Mouse (Mus musculus): ENCODE measurements around the gene Sema4c. TPM values are rescaled to one million over a fixed set of nuclear protein-coding genes. Genes with fewer than 3 reads are reported as not detected.

Gene Sema4c
- polyA plus RNA-seq (2014; fragmentation: Illumina TruSeq; extraction: RNeasy Lipid Tissue Mini Kit (QIAGEN cat#74804); ENCODE audit: low read depth, low replicate concordance): 0.81 TPM

GRCm38 (mm10) chr1:36558031-36558993 lies at the start of gene Sema4c:
Sema4c (minus strand) TSS chr1:36558349.

DNA sequence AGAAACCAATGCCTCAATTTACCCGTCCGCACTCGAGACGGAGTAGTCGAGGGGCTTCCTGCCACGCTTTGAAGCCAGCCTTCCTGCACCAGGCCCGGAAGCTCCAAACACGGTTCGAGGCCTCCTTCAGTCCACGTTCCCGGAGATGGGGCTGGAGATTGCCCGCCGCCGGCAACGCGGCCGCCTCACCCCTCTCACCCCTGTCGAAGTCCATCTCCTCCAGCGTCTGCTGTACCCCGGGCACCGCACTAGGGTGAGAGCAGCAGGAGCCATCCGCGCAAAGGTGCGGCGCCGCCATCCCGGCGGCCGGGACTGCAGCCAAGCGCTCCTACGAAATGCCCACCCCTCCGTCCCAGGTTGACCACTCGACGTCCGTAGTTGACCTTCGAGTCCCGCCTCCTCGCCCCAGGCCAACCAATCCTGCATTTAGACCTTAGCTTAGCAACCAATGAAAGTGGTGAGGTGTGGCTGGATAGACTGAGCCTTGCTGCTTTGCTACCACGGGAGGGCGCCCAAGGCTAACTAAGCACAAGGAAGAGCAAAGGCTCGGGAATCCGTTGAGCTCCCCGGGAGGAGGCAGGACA lies 11.2 kb downstream of the Sema4c start, which contains the start of gene Ankrd39:
Ankrd39 (minus strand) TSS at position 558 of the 584 bp plus-strand sequence.

GRCm38 (mm10) chr1:36539186-36539585 lies 19.0 kb downstream of the Sema4c start, which contains the start of gene Gm42417:
Gm42417 (minus strand) TSS chr1:36539429.

GRCm38 (mm10) chr1:36536783-36537182 lies 21.4 kb downstream of the Sema4c start, which contains the start of gene Ankrd23:
Ankrd23 (minus strand) TSS chr1:36536883.

DNA sequence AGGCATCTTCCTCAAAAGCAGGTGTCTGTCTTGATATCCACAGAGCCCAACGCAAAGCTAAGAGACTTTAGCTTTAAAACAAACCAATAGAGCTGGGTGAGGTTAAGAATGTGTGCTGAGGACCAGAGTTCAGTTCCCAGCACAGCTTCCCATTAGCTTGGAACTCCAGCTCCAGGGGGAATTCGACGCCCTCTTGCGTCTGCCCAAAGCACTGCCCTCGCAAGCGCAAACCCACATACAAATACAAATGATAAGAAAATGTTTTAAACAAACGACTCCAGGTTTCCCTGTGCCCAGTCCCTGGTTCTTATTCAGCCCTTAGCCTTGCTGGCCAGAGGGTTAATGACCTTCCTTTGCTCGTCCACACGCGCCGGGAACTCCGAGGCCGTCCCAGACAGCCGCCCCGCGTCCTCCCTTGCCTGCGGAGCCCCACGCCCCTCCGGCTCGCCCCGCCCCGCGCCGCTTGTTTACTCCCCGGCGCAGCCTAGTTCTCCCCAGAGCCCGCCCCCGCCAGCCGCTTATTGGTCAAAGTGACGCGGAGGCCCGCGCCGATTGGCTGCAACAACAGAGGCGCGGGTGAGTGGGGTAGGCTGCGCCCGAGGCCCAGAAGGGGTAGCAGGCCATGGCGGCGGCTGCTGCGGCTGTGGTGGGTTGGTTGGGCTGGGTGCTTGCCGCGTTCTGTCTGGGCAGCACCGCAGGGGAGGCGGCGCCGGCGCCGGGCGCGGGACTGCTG lies 46.7 kb downstream of the Sema4c start, which contains the start of gene Cnnm3:
Cnnm3 (plus strand) TSS at position 579 of the 733 bp plus-strand sequence.

Other genes starting within 250 kb of the Sema4c start
- 13.0 TPM for gene Kansl3, start 189.2 kb downstream of the Sema4c start, polyA plus RNA-seq (2014; fragmentation: Illumina TruSeq; extraction: RNeasy Lipid Tissue Mini Kit (QIAGEN cat#74804); ENCODE audit: low read depth, low replicate concordance)
- 0.36 TPM for gene Fer1l5, start 186.1 kb downstream of the Sema4c start, polyA plus RNA-seq (2014; fragmentation: Illumina TruSeq; extraction: RNeasy Lipid Tissue Mini Kit (QIAGEN cat#74804); ENCODE audit: low read depth, low replicate concordance)
- gene Lman2l, start 113.1 kb downstream of the Sema4c start, polyA plus RNA-seq (2014; fragmentation: Illumina TruSeq; extraction: RNeasy Lipid Tissue Mini Kit (QIAGEN cat#74804); ENCODE audit: low read depth, low replicate concordance): 12.6 TPM
- 6.0 TPM for gene Cnnm4, start 86.7 kb downstream of the Sema4c start, polyA plus RNA-seq (2014; fragmentation: Illumina TruSeq; extraction: RNeasy Lipid Tissue Mini Kit (QIAGEN cat#74804); ENCODE audit: low read depth, low replicate concordance)
- 8.3 TPM for gene Cnnm3, start 46.5 kb downstream of the Sema4c start, polyA plus RNA-seq (2014; fragmentation: Illumina TruSeq; extraction: RNeasy Lipid Tissue Mini Kit (QIAGEN cat#74804); ENCODE audit: low read depth, low replicate concordance)
- not detected for gene Ankrd23, start 21.5 kb downstream of the Sema4c start, polyA plus RNA-seq (2014; fragmentation: Illumina TruSeq; extraction: RNeasy Lipid Tissue Mini Kit (QIAGEN cat#74804); ENCODE audit: low read depth, low replicate concordance)
- 0.32 TPM for gene Gm42417, start 18.9 kb downstream of the Sema4c start, polyA plus RNA-seq (2014; fragmentation: Illumina TruSeq; extraction: RNeasy Lipid Tissue Mini Kit (QIAGEN cat#74804); ENCODE audit: low read depth, low replicate concordance)
- gene Ankrd39, start 10.9 kb downstream of the Sema4c start, polyA plus RNA-seq (2014; fragmentation: Illumina TruSeq; extraction: RNeasy Lipid Tissue Mini Kit (QIAGEN cat#74804); ENCODE audit: low read depth, low replicate concordance): 2.5 TPM
- gene Fam178b, start 124.8 kb upstream of the Sema4c start, polyA plus RNA-seq (2014; fragmentation: Illumina TruSeq; extraction: RNeasy Lipid Tissue Mini Kit (QIAGEN cat#74804); ENCODE audit: low read depth, low replicate concordance): not detected
- 213 TPM for gene Cox5b, start 133.1 kb upstream of the Sema4c start, polyA plus RNA-seq (2014; fragmentation: Illumina TruSeq; extraction: RNeasy Lipid Tissue Mini Kit (QIAGEN cat#74804); ENCODE audit: low read depth, low replicate concordance)
- gene 4933424G06Rik, start 151.8 kb upstream of the Sema4c start, polyA plus RNA-seq (2014; fragmentation: Illumina TruSeq; extraction: RNeasy Lipid Tissue Mini Kit (QIAGEN cat#74804); ENCODE audit: low read depth, low replicate concordance): 0.77 TPM
- gene Actr1b, start 156.1 kb upstream of the Sema4c start, polyA plus RNA-seq (2014; fragmentation: Illumina TruSeq; extraction: RNeasy Lipid Tissue Mini Kit (QIAGEN cat#74804); ENCODE audit: low read depth, low replicate concordance): 17.0 TPM
- not detected for gene Zap70, start 203.4 kb upstream of the Sema4c start, polyA plus RNA-seq (2014; fragmentation: Illumina TruSeq; extraction: RNeasy Lipid Tissue Mini Kit (QIAGEN cat#74804); ENCODE audit: low read depth, low replicate concordance)

Measured in kidney, adult 10 weeks (tissue).